Mouse (Mus musculus) adrenal gland, postnatal 36 days (tissue): ENCODE data around the gene Cxcr5. TPM values are rescaled to one million over a fixed set of nuclear protein-coding genes. Genes with fewer than 3 reads are reported as not detected.

ENCODE experiments used
- DNase-seq, 2 experiments: peaks; one replicate each; pipeline ENCODE4 v3.0.0; 2021; ENCODE audit warnings: mixed read lengths in 1 of 2
- total RNA-seq, 2 experiments: library from RNA; stranded (reverse); gene quantifications; 2 replicates each; pipeline ENCODE4 v1.2.3; 2021

The Cxcr5 gene
- total RNA-seq, 2 experiments from 2014 or later = not detected

- peak in 1 of 2 experiments; percentile 18 for DNase-seq
These were observed 23.9 kb downstream of the Cxcr5 start for GRCm38 (mm10) chr9:44537625-44538301.

- no peak for DNase-seq
These were observed 28.6 kb downstream of the Cxcr5 start for GRCm38 (mm10) chr9:44532991-44533580.

GRCm38 (mm10) chr9:44528340-44528739 is 33.3 kb downstream of the Cxcr5 start:
- no peak for DNase-seq

- no peak for DNase-seq
These were observed 35.2 kb downstream of the Cxcr5 start for GRCm38 (mm10) chr9:44526337-44527112.

- no peak for DNase-seq
These were observed 36.1 kb downstream of the Cxcr5 start for GRCm38 (mm10) chr9:44525589-44525988.

GRCm38 (mm10) chr9:44525001-44525400 is 36.7 kb downstream of the Cxcr5 start:
- no peak for DNase-seq

GRCm38 (mm10) chr9:44524235-44524826 is 37.3 kb downstream of the Cxcr5 start:
- no peak for DNase-seq

GRCm38 (mm10) chr9:44523686-44524085 is 38.0 kb downstream of the Cxcr5 start:
- DNase-seq = no peak

GRCm38 (mm10) chr9:44521927-44522326 is 39.8 kb downstream of the Cxcr5 start:
- no peak for DNase-seq

- DNase-seq = no peak
These were observed 43.6 kb downstream of the Cxcr5 start for GRCm38 (mm10) chr9:44518068-44518467.

GRCm38 (mm10) chr9:44517368-44517767 is 44.3 kb downstream of the Cxcr5 start:
- no peak for DNase-seq

GRCm38 (mm10) chr9:44515891-44516290 is 45.8 kb downstream of the Cxcr5 start:
- DNase-seq = no peak

- peak; percentile 63 to 70 for DNase-seq
These were observed 46.4 kb downstream of the Cxcr5 start for GRCm38 (mm10) chr9:44515131-44515751.

- DNase-seq = no peak
These were observed 47.5 kb downstream of the Cxcr5 start for GRCm38 (mm10) chr9:44514147-44514546.

GRCm38 (mm10) chr9:44513610-44514009 is 48.1 kb downstream of the Cxcr5 start:
- no peak for DNase-seq

- peak in 1 of 2 experiments; percentile 42 for DNase-seq
These were observed 48.6 kb downstream of the Cxcr5 start for GRCm38 (mm10) chr9:44513121-44513520.

- no peak for DNase-seq
These were observed 49.0 kb downstream of the Cxcr5 start for GRCm38 (mm10) chr9:44512717-44513003.

GRCm38 (mm10) chr9:44511935-44512716 is 49.6 kb downstream of the Cxcr5 start:
- no peak for DNase-seq

GRCm38 (mm10) chr9:44510872-44511601 is 50.6 kb downstream of the Cxcr5 start:
- DNase-seq = peak in 1 of 2 experiments; percentile 37

- DNase-seq = no peak
These were observed 51.3 kb downstream of the Cxcr5 start for GRCm38 (mm10) chr9:44510355-44510871.
